Mouse (Mus musculus) limb, embryonic 10.5 days (tissue): ENCODE measurements around the gene Vgf. TPM values are rescaled to one million over a fixed set of nuclear protein-coding genes. Genes with fewer than 3 reads are reported as not detected.

ENCODE experiments used
- DNase-seq: peaks from one replicate; pipeline ENCODE4 v3.0.0-alpha.2; 2017; ENCODE audit warnings: low spot score
- H3K27ac ChIP-seq: fragments of 300-500 bp; sonication (generic); 2 replicates; pipeline ENCODE4 v1.5.1; 2016; ENCODE audit warnings: mild to moderate bottlenecking
- H3K27me3 ChIP-seq: fragments of 300-500 bp; sonication (generic); 2 replicates; pipeline ENCODE4 v1.6.1; 2016; ENCODE audit warnings: low read depth, mild to moderate bottlenecking; ENCODE audit not compliant: poor library complexity, severe bottlenecking
- H3K36me3 ChIP-seq: fragments of 300-500 bp; sonication (generic); 2 replicates; pipeline ENCODE4 v1.6.1; 2016; ENCODE audit warnings: mild to moderate bottlenecking, moderate library complexity
- H3K4me1 ChIP-seq: fragments of 300-500 bp; sonication (generic); 2 replicates; pipeline ENCODE4 v1.6.1; 2016
- H3K4me3 ChIP-seq: fragments of 300-500 bp; sonication (generic); 2 replicates; pipeline ENCODE4 v1.5.1; 2016; ENCODE audit warnings: mild to moderate bottlenecking, moderate library complexity
- H3K9me3 ChIP-seq: fragments of 300-500 bp; sonication (generic); replicated peaks from 2 replicates; pipeline ENCODE4 v1.6.1; 2016; ENCODE audit warnings: mild to moderate bottlenecking
- WGBS: fragments of 180-500 bp; shearing (Covaris S2); methylation state at CpG from one replicate; pipeline ENCODE4 v1.1.7; 2016; 5-methylcytosine and 5-hydroxymethylcytosine counted together
- microRNA counts: library from miRNA; unstranded; fragments of <30 nt; microRNA quantifications from one replicate; lab custom pipeline; 2017
- microRNA-seq: library from miRNA; unstranded; fragments of <30 nt; microRNA quantifications from one replicate; pipeline ENCODE4, GENCODE M21; 2017
- polyA plus RNA-seq: library from polyadenylated mRNA; unstranded; fragments of >200 nt; fragmentation: Nextera tagmentation; extraction: Ambion mirVana; gene quantifications from 2 replicates; pipeline ENCODE4 v1.2.1, GENCODE M21; 2016

Vgf gene
- polyA plus RNA-seq, 1 experiment from 2014 or later, result 0.16 TPM

- H3K9me3 ChIP-seq, result no peaks in the 10 kb centered on the region
- no peak for DNase-seq
- 64% methylated on average over 6 of the region's 6 CpGs for WGBS
- H3K27ac ChIP-seq, result no peak overlapping the region
- peaks cover 30% of the 10 kb centered on the region for H3K4me1 ChIP-seq
- no peaks in the 10 kb centered on the region for H3K27me3 ChIP-seq
- no peak overlapping the region for H3K4me3 ChIP-seq
- no peaks in the 10 kb centered on the region for H3K36me3 ChIP-seq
Observed at GRCm38 (mm10) chr5:137078616-137079015, 52.4 kb downstream of the Vgf start.

DNA sequence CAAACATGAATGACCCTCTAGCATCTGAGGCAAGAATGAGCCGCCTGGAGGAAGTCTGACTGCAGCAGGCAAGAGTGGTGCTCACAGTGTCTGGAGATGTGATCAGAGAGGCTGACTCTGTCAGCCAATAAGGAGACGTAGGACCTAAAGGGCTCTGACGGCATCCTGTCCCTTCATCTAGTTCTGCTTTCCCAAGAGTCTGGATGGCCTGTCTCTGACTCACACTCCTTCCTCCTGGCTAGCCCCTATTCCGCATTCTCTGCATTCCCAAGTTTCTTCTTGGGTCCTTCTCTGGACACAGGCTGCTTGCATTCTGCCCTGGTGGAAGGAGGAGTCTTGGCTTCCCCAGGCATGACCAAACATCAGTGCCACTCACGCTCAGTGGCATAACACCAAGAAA is 53.7 kb downstream of the Vgf start:
- H3K4me3 ChIP-seq, result no peak overlapping the region
- no peaks in the 10 kb centered on the region for H3K9me3 ChIP-seq
- H3K4me1 ChIP-seq, result peaks cover 24% of the 10 kb centered on the region
- H3K27me3 ChIP-seq, result no peaks in the 10 kb centered on the region
- WGBS, result 49% methylated on average over 5 of the region's 5 CpGs
- no peaks in the 10 kb centered on the region for H3K36me3 ChIP-seq
- H3K27ac ChIP-seq, result no peak overlapping the region
- DNase-seq, result no peak

MicroRNAs within 50 kb of the gene (microRNA counts, 519-probe panel; counts per million panel counts)
- microRNA mmu-miR-702 (lab: Ali Mortazavi, UCI), result 684 counts per million, percentile 72 among the panel's probes with 10 or more counts

Small RNAs within 50 kb of the gene (microRNA-seq; reads per million reads assigned to microRNA genes)
- gene Mir702, result 114 reads per million, percentile 50 among the genes with 10 or more reads in this experiment

Other genes starting within 250 kb of the Vgf start
- gene Col26a1, start 143.2 kb upstream of the Vgf start, polyA plus RNA-seq, result 128 TPM in 2 replicates
- gene Ift22, start 118.2 kb upstream of the Vgf start, polyA plus RNA-seq, result 73.6 and 84.0 TPM in 2 replicates
- gene Fis1, start 73.1 kb upstream of the Vgf start, polyA plus RNA-seq, result 262 and 277 TPM in 2 replicates
- 0.13 and 0.39 TPM in 2 replicates for gene Cldn15, start 59.8 kb upstream of the Vgf start, polyA plus RNA-seq
- gene Plod3, start 39.4 kb upstream of the Vgf start, polyA plus RNA-seq, result 39.4 and 40.8 TPM in 2 replicates
- gene Znhit1, start 38.4 kb upstream of the Vgf start, polyA plus RNA-seq, result 116 and 119 TPM in 2 replicates
- 155 and 170 TPM in 2 replicates for gene Ap1s1, start 19.7 kb downstream of the Vgf start, polyA plus RNA-seq
- 0.36 and 0.39 TPM in 2 replicates for gene Serpine1, start 45.9 kb downstream of the Vgf start, polyA plus RNA-seq
- 5.6 and 7.0 TPM in 2 replicates for gene Trim56, start 89.8 kb downstream of the Vgf start, polyA plus RNA-seq
- not detected in 2 replicates for gene Muc3, start 122.9 kb downstream of the Vgf start, polyA plus RNA-seq
- gene Muc3a, start 186.0 kb downstream of the Vgf start, polyA plus RNA-seq, result not detected in 2 replicates